Mouse (Mus musculus): ENCODE measurements around the gene Ppfia3. TPM values are rescaled to one million over a fixed set of nuclear protein-coding genes. Genes with fewer than 3 reads are reported as not detected.

Gene Ppfia3
- polyA plus RNA-seq, 1 experiment from 2014 or later, result 2.0 TPM

- H3K36me3 ChIP-seq (ENCODE audit: control insufficient read depth, insufficient read depth, low read length), result peaks cover 12% of the 10 kb centered on the region; the same call in 1 of the 2 replicates
- WGBS, result 10% methylated on average over 46 of the region's 52 CpGs
- peaks cover 44% of the 10 kb centered on the region for H3K27me3 ChIP-seq (replicated peaks; ENCODE audit: control insufficient read depth, insufficient read depth, low read length)
- ATAC-seq (replicated peaks; ENCODE audit: low FRiP score) (no peak), DNase-seq (ENCODE audit: low spot score) (no peak)
- H3K9me3 ChIP-seq (ENCODE audit: control insufficient read depth, low read length), result no peaks in the 10 kb centered on the region
- peaks cover 22% of the 10 kb centered on the region for H3K4me1 ChIP-seq (replicated peaks; ENCODE audit: control insufficient read depth, insufficient read depth, low read length)
- peak overlapping the region; percentile 53 for H3K9ac ChIP-seq (ENCODE audit: low read depth, low read length)
- peak overlapping the region; percentile 64 for H3K4me3 ChIP-seq (ENCODE audit: low read depth, low read length)
- no peak overlapping the region for H3K27ac ChIP-seq (ENCODE audit: low read depth, low read length)
- H3K4me2 ChIP-seq, result peak overlapping the region; percentile 98
Observed at GRCm38 (mm10) chr7:45369836-45370474, 3.1 kb upstream of the Ppfia3 start.

- H3K4me2 ChIP-seq, result no peak overlapping the region
- no peak overlapping the region for H3K27ac ChIP-seq (ENCODE audit: low read depth, low read length)
- DNase-seq (ENCODE audit: low spot score) (no peak), ATAC-seq (replicated peaks; ENCODE audit: low FRiP score) (no peak)
- H3K4me3 ChIP-seq (ENCODE audit: low read depth, low read length), result no peak overlapping the region
- H3K4me1 ChIP-seq (replicated peaks; ENCODE audit: control insufficient read depth, insufficient read depth, low read length), result peaks cover 22% of the 10 kb centered on the region
- H3K9me3 ChIP-seq (ENCODE audit: control insufficient read depth, low read length), result no peaks in the 10 kb centered on the region
- no peak overlapping the region for H3K9ac ChIP-seq (ENCODE audit: low read depth, low read length)
- WGBS, result 66% methylated on average over 16 of the region's 16 CpGs
- H3K36me3 ChIP-seq (ENCODE audit: control insufficient read depth, insufficient read depth, low read length), result peaks cover 12% of the 10 kb centered on the region; the same call in 1 of the 2 replicates
- peaks cover 50% of the 10 kb centered on the region for H3K27me3 ChIP-seq (replicated peaks; ENCODE audit: control insufficient read depth, insufficient read depth, low read length)
Observed at GRCm38 (mm10) chr7:45369022-45369745, 2.4 kb upstream of the Ppfia3 start.

GRCm38 (mm10) chr7:45368178-45368577, 1.4 kb upstream of the Ppfia3 start:
- no peak overlapping the region for H3K9ac ChIP-seq (ENCODE audit: low read depth, low read length)
- ATAC-seq (replicated peaks; ENCODE audit: low FRiP score) (no peak), DNase-seq (ENCODE audit: low spot score) (no peak)
- H3K9me3 ChIP-seq (ENCODE audit: control insufficient read depth, low read length), result no peaks in the 10 kb centered on the region
- H3K4me3 ChIP-seq (ENCODE audit: low read depth, low read length), result peak overlapping the region; percentile 58; the same call in 1 of the 2 replicates
- peak overlapping the region; percentile 94 for H3K4me2 ChIP-seq
- H3K4me1 ChIP-seq (replicated peaks; ENCODE audit: control insufficient read depth, insufficient read depth, low read length), result peaks cover 22% of the 10 kb centered on the region
- peaks cover 8% of the 10 kb centered on the region; the same call in 1 of the 2 replicates for H3K36me3 ChIP-seq (ENCODE audit: control insufficient read depth, insufficient read depth, low read length)
- H3K27me3 ChIP-seq (replicated peaks; ENCODE audit: control insufficient read depth, insufficient read depth, low read length), result peaks cover 60% of the 10 kb centered on the region
- 77% methylated on average over 15 of the region's 15 CpGs for WGBS
- no peak overlapping the region for H3K27ac ChIP-seq (ENCODE audit: low read depth, low read length)

DNA sequence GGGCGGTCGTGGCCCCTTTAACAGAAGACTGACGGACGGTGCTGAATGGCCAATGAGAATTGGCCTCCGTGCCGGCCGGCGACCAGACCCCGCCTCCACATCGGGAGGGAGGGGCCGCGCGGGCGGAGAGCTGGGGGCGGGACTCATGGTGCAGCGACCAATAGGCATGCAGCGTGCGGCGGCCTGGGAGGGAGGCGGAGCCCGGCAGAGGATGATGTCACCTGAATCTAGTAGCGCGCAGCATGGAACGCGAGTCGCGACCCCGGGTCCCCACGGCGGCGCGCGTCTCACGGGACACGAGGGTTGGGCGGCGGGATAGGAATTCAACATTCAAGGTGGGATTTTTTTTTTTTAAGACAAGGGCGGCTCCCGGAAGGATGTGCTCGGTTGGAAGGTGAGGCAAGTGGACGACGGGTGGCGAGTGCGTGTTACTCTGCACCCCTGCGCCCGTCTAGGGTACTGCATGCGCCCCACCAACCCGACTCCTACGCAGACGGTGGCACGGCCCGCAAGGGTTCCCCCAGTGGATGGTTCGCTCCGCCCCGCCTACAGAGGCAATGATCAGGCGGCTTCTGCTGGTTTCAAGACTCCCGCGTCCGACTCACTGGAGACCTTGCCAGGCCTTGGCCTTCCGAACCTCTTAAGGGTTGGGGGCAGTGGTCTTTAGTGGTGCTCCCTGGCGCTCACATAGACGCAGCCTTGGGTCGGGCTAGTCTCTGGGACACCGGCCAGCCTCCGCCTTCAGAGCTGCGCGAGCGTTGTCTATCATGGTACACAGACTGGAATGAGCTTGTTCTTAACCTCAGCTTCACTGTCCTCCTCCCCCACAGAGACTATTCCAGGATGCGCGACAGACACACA, 431 bp upstream of the Ppfia3 start:
- Histone ChIP-seq H3K27ac (ENCODE audit: low read depth, low read length) (no peak overlapping the region), H3K27me3 (replicated peaks; ENCODE audit: control insufficient read depth, insufficient read depth, low read length) (peaks cover 69% of the 10 kb centered on the region), H3K4me1 (replicated peaks; ENCODE audit: control insufficient read depth, insufficient read depth, low read length) (peaks cover 21% of the 10 kb centered on the region), H3K4me2 (peak overlapping the region; percentile 94), H3K9me3 (ENCODE audit: control insufficient read depth, low read length) (no peaks in the 10 kb centered on the region), H3K36me3 (ENCODE audit: control insufficient read depth, insufficient read depth, low read length) (no peaks in the 10 kb centered on the region), H3K4me3 (ENCODE audit: low read depth, low read length) (peak overlapping the region; percentile 58), H3K9ac (ENCODE audit: low read depth, low read length) (peak overlapping the region; percentile 70)
- peak; percentile 81 for ATAC-seq (replicated peaks; ENCODE audit: low FRiP score)
- 1% methylated on average over 70 of the region's 70 CpGs for WGBS
- peak; percentile 99 for DNase-seq (ENCODE audit: low spot score)

GRCm38 (mm10) chr7:45365742-45366651, 822 bp downstream of the Ppfia3 start:
- DNase-seq (ENCODE audit: low spot score) (peak; percentile 64), ATAC-seq (replicated peaks; ENCODE audit: low FRiP score) (no peak)
- H3K36me3 ChIP-seq (ENCODE audit: control insufficient read depth, insufficient read depth, low read length), result no peaks in the 10 kb centered on the region
- 5% methylated on average over 35 of the region's 35 CpGs for WGBS
- H3K4me2 ChIP-seq, result peak overlapping the region; percentile 94
- H3K4me1 ChIP-seq (replicated peaks; ENCODE audit: control insufficient read depth, insufficient read depth, low read length), result peaks cover 27% of the 10 kb centered on the region
- H3K4me3 ChIP-seq (ENCODE audit: low read depth, low read length), result peak overlapping the region; percentile 58
- H3K9ac ChIP-seq (ENCODE audit: low read depth, low read length), result peak overlapping the region; percentile 52
- no peak overlapping the region for H3K27ac ChIP-seq (ENCODE audit: low read depth, low read length)
- no peaks in the 10 kb centered on the region for H3K9me3 ChIP-seq (ENCODE audit: control insufficient read depth, low read length)
- peaks cover 81% of the 10 kb centered on the region for H3K27me3 ChIP-seq (replicated peaks; ENCODE audit: control insufficient read depth, insufficient read depth, low read length)

DNA sequence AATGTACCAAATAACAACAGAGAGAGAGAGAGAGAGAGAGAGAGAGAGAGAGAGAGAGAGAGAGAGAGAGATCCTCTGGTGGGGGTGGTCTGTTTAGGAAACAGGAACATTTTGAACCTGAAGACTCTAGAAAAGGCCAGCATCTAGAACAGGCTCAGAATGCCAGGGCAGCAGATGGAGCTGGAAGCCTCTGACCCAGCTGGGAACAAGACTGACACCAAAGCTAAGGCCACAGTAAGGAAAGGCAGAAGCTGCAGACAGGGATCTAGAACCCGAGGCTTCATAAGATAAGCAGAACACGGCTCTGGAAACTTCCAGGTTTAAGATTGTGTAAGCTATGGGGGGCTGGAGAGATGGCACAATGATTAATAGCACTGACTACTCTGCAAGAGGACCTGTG, 2.8 kb downstream of the Ppfia3 start:
- no peaks in the 10 kb centered on the region for H3K36me3 ChIP-seq (ENCODE audit: control insufficient read depth, insufficient read depth, low read length)
- H3K9ac ChIP-seq (ENCODE audit: low read depth, low read length), result no peak overlapping the region
- H3K9me3 ChIP-seq (ENCODE audit: control insufficient read depth, low read length), result no peaks in the 10 kb centered on the region
- peaks cover 84% of the 10 kb centered on the region for H3K27me3 ChIP-seq (replicated peaks; ENCODE audit: control insufficient read depth, insufficient read depth, low read length)
- H3K4me1 ChIP-seq (replicated peaks; ENCODE audit: control insufficient read depth, insufficient read depth, low read length), result peaks cover 22% of the 10 kb centered on the region
- no peak overlapping the region for H3K4me3 ChIP-seq (ENCODE audit: low read depth, low read length)
- no peak for DNase-seq (ENCODE audit: low spot score)
- H3K27ac ChIP-seq (ENCODE audit: low read depth, low read length), result no peak overlapping the region
- no peak for ATAC-seq (replicated peaks; ENCODE audit: low FRiP score)
- 41% methylated on average over 2 of the region's 2 CpGs for WGBS
- H3K4me2 ChIP-seq, result no peak overlapping the region

GRCm38 (mm10) chr7:45362801-45363200, 4.0 kb downstream of the Ppfia3 start:
- WGBS, result 5% methylated on average over 13 of the region's 13 CpGs
- no peak for DNase-seq (ENCODE audit: low spot score)
- ATAC-seq (replicated peaks; ENCODE audit: low FRiP score), result no peak

More at GRCm38 (mm10) chr7:45362801-45363200, 4.0 kb downstream of the Ppfia3 start:
- Histone ChIP-seq H3K4me2 (no peak overlapping the region; the same call in 1 of the 2 replicates), H3K4me3 (ENCODE audit: low read depth, low read length) (no peak overlapping the region), H3K36me3 (ENCODE audit: control insufficient read depth, insufficient read depth, low read length) (no peaks in the 10 kb centered on the region), H3K9me3 (ENCODE audit: control insufficient read depth, low read length) (no peaks in the 10 kb centered on the region), H3K27me3 (replicated peaks; ENCODE audit: control insufficient read depth, insufficient read depth, low read length) (peaks cover 73% of the 10 kb centered on the region), H3K27ac (ENCODE audit: low read depth, low read length) (no peak overlapping the region), H3K4me1 (replicated peaks; ENCODE audit: control insufficient read depth, insufficient read depth, low read length) (peaks cover 17% of the 10 kb centered on the region), H3K9ac (ENCODE audit: low read depth, low read length) (no peak overlapping the region)

Measured in liver, embryonic 11.5 days (tissue).